In the genomic region with DNA sequence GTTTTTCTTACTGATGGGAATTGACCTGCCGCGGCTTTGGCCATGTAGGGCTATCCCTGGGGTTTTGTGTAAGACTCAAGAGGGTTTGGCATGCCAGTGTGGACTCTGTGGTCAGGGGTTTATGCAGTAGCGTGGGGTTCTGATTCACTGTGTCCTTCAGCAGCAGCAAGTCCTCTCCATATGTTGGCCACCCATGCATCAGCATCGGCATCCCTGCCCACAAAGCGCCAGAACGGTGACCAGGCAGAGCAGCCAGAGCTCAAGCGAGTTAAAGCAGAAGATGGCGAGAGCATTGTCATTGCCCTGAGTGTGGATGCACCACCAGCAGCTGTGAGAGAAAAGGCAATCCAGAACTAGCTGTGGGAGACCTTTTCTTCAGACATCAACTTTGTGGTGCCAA, we compare ENCODE assay signal across 19 mouse cellular contexts. TPM values are rescaled to one million over a fixed set of nuclear protein-coding genes. Genes with fewer than 3 reads are reported as not detected.
DNase-seq lines count a peak whose midpoint lies in the region; TF ChIP-seq lines count a peak whose summit lies in the region.
"Had no signal": no experiment of that assay in that cellular context is flagged by ENCODE, and none has a peak within 500 bp of the region (broad histone marks: within the 10 kb centered on the region; RNA-seq: fewer than 3 reads in every experiment).

No protein-coding gene starts in this region.

- peak; percentile 44 to 74 for DNase-seq in frontal cortex, adult 2 months (ENCODE audit: extremely low spot score in 1 of 2, low spot score in 1 of 2)
- no peak for DNase-seq in frontal cortex, postnatal 10 days (ENCODE audit: low spot score in 2 of 2)
- DNase-seq in left cerebral cortex, adult 2 months (ENCODE audit: extremely low spot score in 1 of 2, low spot score in 2 of 2), result peak in 1 of 2 experiments; percentile 67
- no peak for DNase-seq in left cerebral cortex, adult 11 months (ENCODE audit: low spot score)
- DNase-seq in brain, adult 2 months (ENCODE audit: low read depth, low spot score), result peak; percentile 49
- peak; percentile 66 to 67 for DNase-seq in left cerebral cortex, postnatal 36 days (ENCODE audit: low spot score in 2 of 2)
- DNase-seq in ovary, adult 18-20 months (ENCODE audit: low spot score), result no peak
- no peak for DNase-seq in kidney, postnatal 14 days
- DNase-seq: adrenal gland, postnatal 10 days; cerebellum, adult 9-11 months; cerebellum, postnatal 36 days; embryo, embryonic 11 days; gastrocnemius, postnatal 10 days had no signal

- TF ChIP-seq CTCF in left cerebral cortex, adult 2 months (IDR thresholded peaks at IDR 0.05), result no peak

- peak overlapping the region; percentile 84 for H3K27ac ChIP-seq in left cerebral cortex, adult 2 months
- H3K27ac ChIP-seq: embryonic facial prominence, embryonic 15.5 days; forebrain, embryonic 10.5 days; hindbrain, embryonic 10.5 days; hindbrain, embryonic 14.5 days had no signal

- H3K4me3 ChIP-seq in left cerebral cortex, adult 2 months, result no peak overlapping the region
- H3K4me3 ChIP-seq: embryonic facial prominence, embryonic 15.5 days; erythroblast, embryonic 14.5 days; forebrain, embryonic 10.5 days; heart, embryonic 12.5 days; hindbrain, embryonic 10.5 days had no signal

- intact Hi-C loops in left cerebral cortex, adult 2 months (cut with DNase I), result no loop called here
- intact Hi-C loops in left cerebral cortex, postnatal 36 days (cut with DNase I), result no loop called here

RNA-seq across cellular contexts. Expression of a gene that starts 46.8 kb away (rescaled TPM):
- polyA plus RNA-seq in frontal cortex, adult 2 months (2012; rRNA removed), result 48.3 and 51.0 TPM in 2 replicates
- total RNA-seq in left cerebral cortex, adult 2 months (2021), result 10 to 100 TPM; 84.0 to 86.5 TPM
- 10 to 100 TPM; 85.1 to 89.9 TPM for total RNA-seq in left cerebral cortex, postnatal 36 days (2021)

RNA-seq across cellular contexts. Expression of a gene that starts 47.6 kb away (rescaled TPM):
- polyA plus RNA-seq in frontal cortex, adult 2 months (2012; rRNA removed), result 72.8 and 74.8 TPM in 2 replicates
- 10 to 100 TPM; 62.1 to 70.9 TPM for total RNA-seq in left cerebral cortex, adult 2 months (2021)
- total RNA-seq in left cerebral cortex, postnatal 36 days (2021), result 10 to 100 TPM; 60.4 to 62.2 TPM

Comparison
In these comparisons a context has a peak if more than half of its experiments do, and no peak if none do; other contexts are left out.
1. DNase-seq: peak in frontal cortex, adult 2 months (2 of 2), brain, adult 2 months (single experiment) and left cerebral cortex, postnatal 36 days (2 of 2); none in frontal cortex, postnatal 10 days (0 of 2), left cerebral cortex, adult 11 months (single experiment), ovary, adult 18-20 months (single experiment) and kidney, postnatal 14 days (single experiment).